Mouse (Mus musculus) liver, postnatal 0 days (tissue): ENCODE measurements around the gene AI464131.

Experiments used
- CTCF ChIP-seq: sonication (generic); IDR thresholded peaks from 2 replicates; pipeline ENCODE4 v1.5.1; 2016; ENCODE audit warnings: antibody characterized with exemption, low read depth
- EP300 ChIP-seq: IDR thresholded peaks from 2 replicates; pipeline ENCODE4 v1.6.1; 2016; ENCODE audit warnings: antibody characterized with exemption, low read depth, mild to moderate bottlenecking

GRCm38 (mm10) chr4:41522788-41523187 lies 19.9 kb upstream of the AI464131 start:
- TF ChIP-seq CTCF (peak; percentile 77), EP300 (no peak)
